Mouse (Mus musculus) central nervous system, embryonic 14 days (tissue): ENCODE data around the gene Gdf15. TPM values are rescaled to one million over a fixed set of nuclear protein-coding genes. Genes with fewer than 3 reads are reported as not detected.

Experiments
- polyA plus RNA-seq: library from polyadenylated mRNA; depleted of rRNA; stranded (reverse); fragments of >200 nt; gene quantifications from 2 replicates; pipeline ENCODE4 v1.2.3, GENCODE M21; 2012; rRNA removed

Gene Gdf15
- 0.19 and 0.29 TPM in 2 replicates for polyA plus RNA-seq

GRCm38 (mm10) chr8:70632346-70632892, at the start of gene Gdf15:
TSS of gene Gdf15 (minus strand) at chr8:70632456.

DNA sequence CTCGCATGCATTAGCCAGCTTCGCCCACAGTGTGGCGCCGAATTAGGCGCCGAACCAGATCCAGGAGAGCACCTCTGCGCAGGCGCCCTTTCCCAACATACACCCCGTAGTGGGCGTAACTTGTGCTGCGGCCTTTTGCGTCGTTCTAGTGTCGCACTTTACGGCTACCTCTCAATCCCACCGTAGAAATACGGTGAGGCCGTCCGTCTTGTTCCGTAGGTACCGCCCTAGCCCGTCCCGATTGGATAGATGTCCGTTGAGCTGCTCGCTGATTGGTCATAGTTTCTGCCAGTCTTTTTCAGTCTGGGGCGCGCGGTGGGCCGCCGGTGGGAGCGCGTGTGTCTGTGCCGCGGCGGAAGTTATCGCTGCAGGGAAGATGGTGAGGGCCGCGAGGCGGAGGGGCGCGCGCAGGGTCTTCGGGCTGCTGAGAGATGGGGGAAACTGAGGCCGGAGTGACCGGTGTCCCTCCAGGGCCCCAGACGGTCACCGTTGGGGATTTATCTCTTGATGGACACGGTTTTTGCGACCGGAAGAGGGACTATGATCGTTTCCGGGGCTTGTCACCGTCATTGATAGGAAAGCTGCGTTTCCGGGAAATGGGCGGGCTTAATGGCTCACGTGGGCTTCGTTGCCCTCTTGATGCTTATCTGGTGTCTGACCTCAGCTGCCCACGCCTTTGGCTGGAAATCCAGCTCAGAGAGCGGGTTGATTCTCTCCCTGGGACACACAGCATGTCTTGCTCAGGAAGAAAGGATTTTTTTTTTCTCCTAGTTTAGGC, 41.0 kb upstream of the Gdf15 start, which contains the start of gene Lsm4:
Gene Lsm4, plus strand, starts transcription at position 170 of the 778 bp plus-strand sequence.

DNA sequence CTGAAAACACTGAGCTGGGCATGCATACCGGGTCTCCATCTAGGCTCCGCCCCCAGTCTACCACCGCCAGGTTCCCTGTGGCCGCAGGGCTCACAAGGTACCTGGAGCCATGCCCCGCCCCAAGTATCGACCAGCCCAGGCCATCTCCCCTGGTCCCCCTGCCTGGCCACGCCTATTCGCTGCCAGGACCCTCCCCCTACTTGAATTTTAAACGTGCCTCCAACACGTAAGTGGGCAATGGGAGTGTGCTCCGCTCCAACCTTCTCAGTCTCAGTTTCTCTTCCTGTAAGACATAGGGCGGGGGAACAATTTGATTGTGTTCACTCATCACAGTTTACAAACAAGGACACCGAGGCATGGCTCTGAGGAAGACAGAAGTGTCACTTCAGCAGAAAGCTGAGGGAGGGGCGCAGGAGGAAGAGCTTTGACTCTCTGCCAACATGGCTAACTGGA, 28.0 kb upstream of the Gdf15 start, which contains the start of gene Pgpep1:
Gene Pgpep1, minus strand, starts transcription at position 116 of the 453 bp plus-strand sequence.

GRCm38 (mm10) chr8:70615894-70616293, 16.4 kb downstream of the Gdf15 start, which contains the start of gene Lrrc25:
TSS of gene Lrrc25 (plus strand) at chr8:70616155.

GRCm38 (mm10) chr8:70608749-70609367, 23.4 kb downstream of the Gdf15 start, which contains the start of gene Ssbp4:
TSS of gene Ssbp4 (minus strand) at chr8:70608872.

DNA sequence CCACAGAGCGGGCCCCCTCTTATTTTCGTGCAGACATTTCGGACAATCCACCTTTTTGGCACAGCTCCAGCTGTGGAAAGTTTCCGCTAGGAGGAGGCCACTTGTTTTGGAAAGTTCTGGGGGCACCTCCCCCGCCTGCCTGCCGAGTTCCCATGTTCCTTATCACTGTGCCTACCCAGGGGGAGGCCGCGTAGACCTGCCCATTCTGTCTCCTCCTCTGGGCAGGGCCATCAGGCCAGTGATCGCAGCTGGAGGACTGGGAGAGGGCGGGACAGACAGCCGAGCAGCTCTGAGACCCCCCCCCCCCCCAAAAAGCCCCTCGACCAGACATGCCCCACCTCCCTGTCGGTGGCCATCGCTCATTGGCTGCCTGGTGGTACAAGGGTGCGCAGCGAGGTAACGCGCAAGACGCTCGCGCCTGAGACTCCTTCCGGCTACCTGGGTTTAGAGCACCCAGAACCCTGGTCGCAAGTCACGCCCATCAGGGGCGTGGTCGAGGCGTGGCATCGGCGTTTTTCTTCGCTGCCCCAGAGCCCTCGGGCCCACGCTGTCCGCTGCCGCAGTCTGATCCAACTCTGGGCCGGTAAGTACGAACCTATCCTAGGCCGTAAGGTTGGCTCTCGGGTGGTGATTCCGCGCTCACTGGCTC, 38.2 kb downstream of the Gdf15 start, which contains the start of gene Isyna1:
Gene Isyna1, plus strand, starts transcription at position 413 of the 649 bp plus-strand sequence.

Other genes with a start within 250 kb of the Gdf15 start
- gene Crtc1, start 192.9 kb downstream of the Gdf15 start, polyA plus RNA-seq, result 46.5 and 52.0 TPM in 2 replicates
- gene Klhl26, start 155.5 kb downstream of the Gdf15 start, polyA plus RNA-seq, result 37.6 and 39.6 TPM in 2 replicates
- 47.6 and 47.7 TPM in 2 replicates for gene Tmem59l, start 145.1 kb downstream of the Gdf15 start, polyA plus RNA-seq
- gene Crlf1, start 139.3 kb downstream of the Gdf15 start, polyA plus RNA-seq, result 1.8 and 6.7 TPM in 2 replicates
- gene Rex1bd, start 125.7 kb downstream of the Gdf15 start, polyA plus RNA-seq, result 177 and 179 TPM in 2 replicates
- gene Uba52, start 121.7 kb downstream of the Gdf15 start, polyA plus RNA-seq, result 1,708 and 2,002 TPM in 2 replicates
- gene Fkbp8, start 104.7 kb downstream of the Gdf15 start, polyA plus RNA-seq, result 446 and 466 TPM in 2 replicates
- gene Kxd1, start 104.5 kb downstream of the Gdf15 start, polyA plus RNA-seq, result 42.2 and 43.7 TPM in 2 replicates
- gene Ell, start 93.0 kb downstream of the Gdf15 start, polyA plus RNA-seq, result 29.2 and 29.7 TPM in 2 replicates
- gene Isyna1, start 38.1 kb downstream of the Gdf15 start, polyA plus RNA-seq, result 143 and 177 TPM in 2 replicates
- gene Ssbp4, start 23.6 kb downstream of the Gdf15 start, polyA plus RNA-seq, result 183 and 213 TPM in 2 replicates
- gene Lrrc25, start 16.3 kb downstream of the Gdf15 start, polyA plus RNA-seq, result 1.6 TPM in 2 replicates
- gene Pgpep1, start 27.9 kb upstream of the Gdf15 start, polyA plus RNA-seq, result 59.2 and 61.0 TPM in 2 replicates
- 183 and 207 TPM in 2 replicates for gene Lsm4, start 40.8 kb upstream of the Gdf15 start, polyA plus RNA-seq
- 210 and 211 TPM in 2 replicates for gene Jund, start 66.5 kb upstream of the Gdf15 start, polyA plus RNA-seq
- gene Iqcn, start 71.0 kb upstream of the Gdf15 start, polyA plus RNA-seq, result 0.08 and 0.10 TPM in 2 replicates
- not detected in 2 replicates for gene Gm3336, start 86.1 kb upstream of the Gdf15 start, polyA plus RNA-seq
- 0.53 and 0.63 TPM in 2 replicates for gene Pde4c, start 91.3 kb upstream of the Gdf15 start, polyA plus RNA-seq
- gene Rab3a, start 122.2 kb upstream of the Gdf15 start, polyA plus RNA-seq, result 325 and 328 TPM in 2 replicates
- 29.6 and 30.7 TPM in 2 replicates for gene Mpv17l2, start 128.5 kb upstream of the Gdf15 start, polyA plus RNA-seq
- gene Pik3r2, start 144.3 kb upstream of the Gdf15 start, polyA plus RNA-seq, result 130 and 142 TPM in 2 replicates
- 34.8 and 40.4 TPM in 2 replicates for gene Mast3, start 172.6 kb upstream of the Gdf15 start, polyA plus RNA-seq
- gene Il12rb1, start 176.0 kb upstream of the Gdf15 start, polyA plus RNA-seq, result 0.09 and 0.25 TPM in 2 replicates
- 25.9 and 29.4 TPM in 2 replicates for gene Arrdc2, start 207.3 kb upstream of the Gdf15 start, polyA plus RNA-seq
- 27.1 and 32.0 TPM in 2 replicates for gene Kcnn1, start 230.8 kb upstream of the Gdf15 start, polyA plus RNA-seq
- gene Ccdc124, start 241.5 kb upstream of the Gdf15 start, polyA plus RNA-seq, result 99.2 and 103 TPM in 2 replicates